ENCODE assay signal across 8 mouse cellular contexts in genomic region chr5:108692271-108692670, GRCm38 (mm10). TPM values are rescaled to one million over a fixed set of nuclear protein-coding genes. Genes with fewer than 3 reads are reported as not detected.
DNase-seq lines count a peak whose midpoint lies in the region; ATAC-seq and TF ChIP-seq lines count a peak whose summit lies in the region.

TSS of gene Fgfrl1 (plus strand) at chr5:108692382.

- no peak for DNase-seq in layer of hippocampus, adult 8-10 months (ENCODE audit: low spot score in 2 of 2)
- no peak for DNase-seq in layer of hippocampus, adult 9-11 months
- peak; percentile 68 for DNase-seq in embryo, embryonic 11 days
- peak; percentile 66 to 78 for DNase-seq in heart, adult 18-20 months
- peak; percentile 76 for DNase-seq in kidney, adult 11 months
- DNase-seq in liver, adult 2 months (ENCODE audit: extremely low read depth, low read depth, low spot score) = peak; percentile 78
- DNase-seq in midbrain, postnatal 0 days (ENCODE audit: low spot score) = no peak
- peak; percentile 78 for DNase-seq in thymus, postnatal 0 days (ENCODE audit: low spot score)

- ATAC-seq in midbrain, postnatal 0 days (ENCODE audit: low FRiP score) = no peak

- no peak for TF ChIP-seq POLR2A in liver, adult 2 months (IDR thresholded peaks at IDR 0.05; ENCODE audit: extremely low read depth, insufficient read depth, low read length)

- peak; percentile 76 for TF ChIP-seq CTCF in liver, adult 2 months (IDR thresholded peaks at IDR 0.05; ENCODE audit: low read depth, low read length)
- TF ChIP-seq CTCF in midbrain, postnatal 0 days (IDR thresholded peaks at IDR 0.05) = peak; percentile 39

- WGBS in liver, adult 2 months = 2% methylated on average over 16 of the region's 18 CpGs
- WGBS in midbrain, postnatal 0 days = 6% methylated on average over 14 of the region's 18 CpGs

- H3K36me3 ChIP-seq in liver, adult 2 months (ENCODE audit: control insufficient read depth, insufficient read depth, low read length) = no peaks in the 10 kb centered on the region
- H3K36me3 ChIP-seq in midbrain, postnatal 0 days (ENCODE audit: insufficient read depth, low read length) = no peaks in the 10 kb centered on the region

- H3K4me2 ChIP-seq in midbrain, postnatal 0 days (ENCODE audit: low read depth, low read length, poor library complexity, severe bottlenecking) = peak within 1 kb of the TSS; percentile 98

- H3K4me1 ChIP-seq in liver, adult 2 months (ENCODE audit: control insufficient read depth, insufficient read depth, low read length) = peaks cover 19% of the 10 kb centered on the region
- 0 out of 2 replicates have a peak, but pooled peaks cover 4% of the 10 kb centered on the region for H3K4me1 ChIP-seq in midbrain, postnatal 0 days (ENCODE audit: insufficient read depth, low read length)

- H3K27me3 ChIP-seq in liver, adult 2 months (ENCODE audit: control insufficient read depth, insufficient read depth, low read length) = no peaks in the 10 kb centered on the region
- peaks cover 12% of the 10 kb centered on the region; the same call in 1 of the 2 replicates for H3K27me3 ChIP-seq in midbrain, postnatal 0 days (ENCODE audit: insufficient read depth, low read length)

- 0 out of 2 replicates have a peak within 1 kb of the TSS, but pooled peaks have one; percentile 25 for H3K9ac ChIP-seq in liver, adult 2 months (ENCODE audit: low read depth, low read length)
- H3K9ac ChIP-seq in midbrain, postnatal 0 days (replicated peaks; ENCODE audit: low read length, poor library complexity, severe bottlenecking) = no peak within 1 kb of the TSS

- H3K9me3 ChIP-seq in midbrain, postnatal 0 days (ENCODE audit: low read length) = no peaks in the 10 kb centered on the region

- H3K27ac ChIP-seq in liver, adult 2 months (replicated peaks; ENCODE audit: insufficient read depth, low read depth, low read length) = no peak within 1 kb of the TSS
- H3K27ac ChIP-seq in midbrain, postnatal 0 days (ENCODE audit: low read depth, low read length) = no peak within 1 kb of the TSS

- H3K4me3 ChIP-seq in liver, adult 2 months (ENCODE audit: insufficient read depth, low read depth, low read length) = peak within 1 kb of the TSS; percentile 6
- H3K4me3 ChIP-seq in midbrain, postnatal 0 days (ENCODE audit: low read depth, low read length) = 0 out of 2 replicates have a peak within 1 kb of the TSS, but pooled peaks have one; percentile 15

- H3K79me2 ChIP-seq in liver, adult 2 months (ENCODE audit: control insufficient read depth, insufficient read depth, low read length) = peaks cover 3% of the 10 kb centered on the region; the same call in 1 of the 2 replicates

RNA-seq across cellular contexts. Expression of gene Fgfrl1, which starts in this region (rescaled TPM):
- 10 to 100 TPM; 21.5 to 37.6 (median 27.6) TPM for total RNA-seq in layer of hippocampus, adult 8-10 months (2022)
- total RNA-seq in heart, adult 18-20 months (2021) = 10 to 100 TPM; 23.7 to 26.1 TPM
- 20.2 and 22.7 TPM in 2 replicates for total RNA-seq in liver, adult 2 months (2014; rRNA removed)
- 42.3 and 49.9 TPM in 2 replicates for polyA plus RNA-seq in liver, adult 2 months (2012; rRNA removed)
- total RNA-seq in midbrain, postnatal 0 days (2014; rRNA removed) = 12.9 and 20.4 TPM in 2 replicates
- 5.4 and 5.7 TPM in 2 replicates for polyA plus RNA-seq in midbrain, postnatal 0 days (2015; fragmentation: Nextera tagmentation; extraction: Ambion mirVana)
- 4.1 and 5.1 TPM in 2 replicates for polyA plus RNA-seq in thymus, postnatal 0 days (2015; fragmentation: Nextera tagmentation; extraction: Ambion mirVana)

Comparison
In these comparisons a context has a peak if more than half of its experiments do, and no peak if none do; other contexts are left out.
1. DNase-seq: peak in embryo, embryonic 11 days (single experiment), heart, adult 18-20 months (2 of 2), kidney, adult 11 months (single experiment), liver, adult 2 months (single experiment) and thymus, postnatal 0 days (single experiment); none in layer of hippocampus, adult 8-10 months (0 of 2), layer of hippocampus, adult 9-11 months (single experiment) and midbrain, postnatal 0 days (single experiment).